Mouse (Mus musculus) brain, adult 2 months (tissue): ENCODE results near the gene Trmt1.

Experiments used
- DNase-seq: peaks from one replicate; pipeline ENCODE4 v3.0.0; 2011; ENCODE audit warnings: low read depth, low spot score

The Trmt1 gene

GRCm38 (mm10) chr8:84689091-84689915 lies 3.2 kb downstream of the Trmt1 start:
- DNase-seq = peak; percentile 97

DNA sequence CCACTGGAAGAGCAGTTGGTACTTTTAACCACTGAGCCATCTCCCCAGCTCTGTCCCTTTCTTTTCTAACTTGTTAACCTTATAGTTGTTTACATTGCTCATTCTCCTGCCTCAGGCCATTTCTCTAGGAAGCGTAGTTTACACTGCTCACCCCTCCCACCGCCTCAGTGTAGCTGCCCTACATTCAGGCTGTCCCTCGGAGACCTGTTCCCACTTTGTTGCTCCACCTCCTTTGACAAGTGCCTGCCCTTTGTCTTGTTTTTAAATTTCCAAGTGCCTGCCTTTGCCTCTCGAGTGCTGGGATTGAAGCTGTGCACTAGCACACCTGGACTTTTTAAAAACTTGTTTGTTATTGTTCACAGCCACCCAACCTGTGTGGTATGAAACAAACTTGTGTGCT lies 7.2 kb downstream of the Trmt1 start:
- no peak for DNase-seq

- DNase-seq = no peak
These were observed 9.0 kb downstream of the Trmt1 start for GRCm38 (mm10) chr8:84695140-84695539.

DNA sequence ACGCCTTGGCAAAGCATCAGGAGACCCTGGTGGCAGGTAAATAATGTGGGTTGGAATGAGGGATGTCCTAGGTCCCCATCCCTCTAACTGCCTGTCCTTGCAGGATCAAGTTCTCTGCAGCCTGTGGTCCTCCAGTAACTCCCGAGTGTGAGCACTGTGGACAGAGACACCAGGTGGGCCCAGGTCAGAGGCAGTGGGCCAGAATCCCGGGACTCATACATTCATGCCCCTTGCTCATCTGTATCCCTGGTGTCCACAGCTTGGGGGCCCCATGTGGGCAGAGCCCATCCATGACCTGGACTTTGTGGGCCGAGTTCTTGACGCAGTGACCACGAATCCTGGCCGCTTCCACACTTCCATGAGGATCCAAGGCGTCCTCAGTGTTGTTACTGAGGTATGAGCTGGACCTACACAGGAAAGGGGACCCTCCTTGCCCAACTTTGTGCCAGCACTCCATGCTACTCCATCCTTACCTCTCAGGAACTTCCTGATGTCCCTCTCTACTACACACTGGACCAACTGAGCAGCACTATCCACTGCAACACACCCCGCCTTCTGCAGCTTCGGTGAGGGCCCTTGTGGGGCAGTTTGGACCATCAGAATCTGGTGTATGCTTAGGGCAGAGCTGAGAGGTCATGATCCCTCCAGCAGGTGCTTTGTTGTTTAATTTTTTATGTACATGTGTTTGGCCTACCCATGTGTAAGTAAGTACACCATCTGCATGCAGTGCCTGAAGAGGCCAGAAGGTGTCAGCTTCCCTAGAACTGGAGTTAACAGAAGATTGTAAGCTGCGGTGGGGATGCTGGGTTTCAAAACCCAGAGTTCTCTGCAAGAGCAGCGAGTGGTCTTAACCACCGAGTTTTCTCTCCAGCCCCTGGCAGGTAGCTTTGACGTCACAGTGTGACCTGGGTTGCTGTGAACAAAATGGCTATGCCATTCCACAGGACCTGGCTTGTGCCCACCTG lies 11.3 kb downstream of the Trmt1 start:
- peak; percentile 74 for DNase-seq

- DNase-seq = no peak
These were observed 12.2 kb downstream of the Trmt1 start for GRCm38 (mm10) chr8:84698288-84698687.

- DNase-seq = peak; percentile 61
These were observed 12.9 kb downstream of the Trmt1 start for GRCm38 (mm10) chr8:84698929-84699401.

- peak; percentile 84 for DNase-seq
These were observed 13.8 kb downstream of the Trmt1 start for GRCm38 (mm10) chr8:84699861-84700322.

- DNase-seq = no peak
These were observed 14.4 kb downstream of the Trmt1 start for GRCm38 (mm10) chr8:84700526-84700925.

DNA sequence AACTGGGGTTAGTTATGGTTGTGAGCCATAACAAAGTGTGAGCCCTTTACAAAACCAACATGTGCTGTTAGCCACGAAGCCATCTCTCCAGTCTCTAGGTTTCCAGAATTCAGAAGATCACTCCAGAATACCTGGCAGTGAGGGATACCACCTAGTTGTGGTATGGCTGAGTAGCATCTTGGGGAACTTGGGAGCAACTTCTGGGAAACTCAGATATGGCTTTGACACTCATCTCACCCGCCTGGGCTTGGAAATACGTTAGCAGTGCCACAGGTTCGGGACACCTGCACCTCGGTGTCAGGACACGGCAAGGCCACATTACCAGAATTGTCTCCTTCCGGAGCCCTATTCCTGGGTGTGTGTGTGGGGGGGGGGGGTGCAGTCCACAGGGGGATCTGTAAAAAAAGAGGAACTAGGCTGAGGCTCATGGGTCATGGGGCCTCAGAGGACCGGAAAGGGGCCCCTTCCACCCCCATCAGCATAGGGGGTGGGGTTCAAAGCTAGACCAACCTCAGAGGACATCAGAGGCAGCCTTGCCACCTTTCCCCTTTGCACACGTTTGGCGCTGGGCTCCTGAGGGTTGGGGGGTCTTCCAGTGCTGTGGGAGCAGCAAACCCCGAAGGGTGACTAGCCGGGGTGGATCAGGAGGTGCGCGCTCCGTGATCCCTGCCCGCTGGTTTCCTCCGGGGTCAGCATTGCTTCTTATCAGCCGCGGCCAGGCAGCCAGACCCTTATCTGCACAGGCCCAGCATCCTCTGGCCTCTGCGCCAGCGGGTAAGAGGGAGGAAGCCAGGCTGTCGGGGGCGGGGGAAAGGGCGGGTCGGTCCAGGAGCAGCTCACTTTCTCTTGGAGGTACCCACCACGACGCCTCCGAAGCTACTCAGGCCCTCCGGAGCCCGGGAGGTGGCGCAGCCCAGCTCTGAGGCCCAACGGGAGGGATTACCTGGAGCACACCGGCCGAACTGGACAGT lies 15.1 kb downstream of the Trmt1 start, which contains the start of gene Lyl1:
Gene Lyl1 (plus strand): TSS at position 517 of the 971 bp plus-strand sequence.
- DNase-seq = no peak

DNA sequence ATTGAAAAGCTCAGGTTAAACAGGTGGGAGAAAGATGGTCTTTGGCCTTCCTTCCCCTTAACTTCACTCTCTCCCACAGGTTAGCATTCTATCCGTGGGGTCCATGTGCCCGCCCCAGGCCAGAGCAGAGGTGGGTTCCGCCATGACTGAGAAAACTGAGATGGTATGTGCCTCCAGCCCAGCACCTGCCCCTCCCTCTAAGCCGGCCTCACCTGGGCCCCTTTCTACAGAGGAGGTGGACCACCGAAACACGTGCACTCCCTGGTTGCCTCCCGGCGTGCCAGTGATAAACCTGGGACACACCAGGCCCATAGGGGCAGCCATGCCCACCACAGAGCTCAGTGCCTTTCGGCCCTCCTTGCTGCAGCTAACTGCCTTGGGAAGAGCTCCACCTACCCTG lies 16.5 kb downstream of the Trmt1 start:
- DNase-seq = no peak

DNA sequence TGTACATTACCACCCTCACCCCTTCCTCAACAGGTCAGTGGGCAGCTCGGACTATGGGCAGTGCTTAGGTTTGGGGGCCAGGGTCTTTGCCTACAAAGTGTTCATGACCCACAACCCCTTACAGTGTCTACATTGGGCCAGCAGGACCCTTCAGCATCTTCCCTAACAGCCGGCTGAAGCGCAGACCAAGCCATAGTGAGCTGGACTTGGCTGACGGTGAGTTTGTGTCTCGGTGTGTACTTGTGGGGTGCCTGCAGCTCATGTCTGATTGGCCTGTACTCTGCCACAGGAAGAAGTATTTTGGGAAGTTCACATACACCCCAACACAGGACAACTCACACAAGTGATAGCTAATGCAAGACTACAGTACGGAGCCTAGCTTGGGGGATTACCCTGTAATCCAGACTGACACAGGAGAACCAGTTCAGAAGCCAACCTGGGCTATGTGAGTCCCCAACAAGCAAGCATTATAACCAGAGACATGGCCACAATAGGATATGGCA lies 16.9 kb downstream of the Trmt1 start:
- DNase-seq = no peak

DNA sequence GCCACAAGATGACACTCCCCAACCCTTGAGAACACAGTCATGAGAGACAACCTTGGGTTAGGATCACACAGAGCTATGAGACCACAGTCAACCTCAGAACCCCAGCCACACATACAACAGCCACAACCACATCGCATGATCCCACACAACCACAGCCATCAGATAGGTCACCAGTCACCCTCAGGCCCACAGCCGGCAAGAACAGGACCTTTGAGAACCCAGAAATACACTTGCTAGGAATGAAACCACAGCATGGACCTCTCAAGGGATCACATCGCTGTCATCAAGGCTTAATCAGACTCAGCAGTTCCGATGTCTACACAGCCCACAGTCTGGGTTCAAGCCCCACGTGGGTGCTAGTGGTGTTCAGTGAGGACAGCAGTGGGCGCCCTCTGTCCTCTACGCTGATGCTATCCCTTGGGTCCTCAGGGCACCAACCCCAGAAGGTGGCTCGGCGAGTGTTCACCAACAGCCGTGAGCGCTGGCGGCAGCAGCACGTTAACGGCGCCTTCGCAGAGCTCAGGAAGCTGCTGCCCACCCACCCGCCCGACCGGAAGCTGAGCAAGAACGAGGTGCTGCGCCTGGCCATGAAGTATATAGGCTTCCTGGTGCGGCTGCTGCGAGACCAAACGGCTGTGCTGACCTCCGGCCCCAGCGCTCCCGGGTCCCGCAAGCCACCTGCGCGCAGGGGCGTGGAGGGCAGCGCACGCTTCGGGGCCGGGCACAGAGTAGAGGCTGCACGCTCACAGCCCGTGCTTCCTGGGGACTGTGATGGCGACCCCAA lies 17.6 kb downstream of the Trmt1 start:
- DNase-seq = no peak

- peak; percentile 71 for DNase-seq
These were observed 18.2 kb downstream of the Trmt1 start for GRCm38 (mm10) chr8:84704356-84704755.

DNA sequence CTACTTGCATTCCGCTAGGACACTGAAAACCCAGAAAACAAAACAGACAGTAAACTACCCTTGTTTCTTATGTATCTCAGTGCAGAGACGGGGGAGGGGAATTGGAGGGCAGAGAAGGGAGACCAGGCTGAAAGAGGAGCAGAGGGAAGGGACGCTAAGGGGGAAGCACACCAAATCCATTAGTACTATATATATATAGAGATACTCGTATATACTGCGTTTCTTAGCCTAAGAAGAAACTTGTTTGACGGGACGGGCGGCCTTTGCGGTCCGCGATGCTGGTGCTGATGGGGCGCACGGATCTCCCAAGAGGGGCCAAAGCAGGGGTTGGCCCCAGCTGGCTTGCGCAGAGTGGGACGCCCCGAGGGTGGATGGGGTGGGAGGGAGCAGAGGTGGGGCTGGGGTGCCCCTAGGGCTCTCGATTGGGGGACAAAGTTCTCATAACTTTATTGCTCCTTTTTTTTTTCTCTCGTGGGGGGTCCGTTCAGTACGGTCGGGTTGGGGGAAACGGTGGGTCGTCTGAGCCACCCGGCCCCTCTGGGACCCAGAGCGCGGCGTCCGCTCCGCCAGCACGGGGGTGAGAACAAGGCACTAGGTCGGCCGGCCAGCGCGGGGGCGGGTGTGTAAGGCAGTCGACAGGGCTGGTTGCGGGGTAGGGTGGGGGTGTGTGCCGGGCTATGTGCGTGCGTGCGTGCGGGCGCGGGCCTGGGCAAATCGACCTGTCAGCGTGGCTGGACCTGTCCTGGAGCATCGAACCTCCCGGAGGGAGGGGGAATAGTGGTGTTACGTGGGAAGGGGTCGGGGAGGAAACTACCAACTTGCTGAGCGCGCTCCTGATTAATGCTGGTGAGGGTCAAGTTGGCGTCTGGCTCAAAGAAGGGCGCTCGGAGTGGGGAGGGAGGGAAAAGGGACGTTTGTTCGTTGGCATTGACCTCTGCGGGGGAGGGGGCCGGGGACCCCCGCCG lies 19.0 kb downstream of the Trmt1 start:
- no peak for DNase-seq

- DNase-seq = no peak
These were observed 19.9 kb downstream of the Trmt1 start for GRCm38 (mm10) chr8:84705960-84706359.

- DNase-seq = no peak
These were observed 20.6 kb downstream of the Trmt1 start for GRCm38 (mm10) chr8:84706610-84707266.

DNA sequence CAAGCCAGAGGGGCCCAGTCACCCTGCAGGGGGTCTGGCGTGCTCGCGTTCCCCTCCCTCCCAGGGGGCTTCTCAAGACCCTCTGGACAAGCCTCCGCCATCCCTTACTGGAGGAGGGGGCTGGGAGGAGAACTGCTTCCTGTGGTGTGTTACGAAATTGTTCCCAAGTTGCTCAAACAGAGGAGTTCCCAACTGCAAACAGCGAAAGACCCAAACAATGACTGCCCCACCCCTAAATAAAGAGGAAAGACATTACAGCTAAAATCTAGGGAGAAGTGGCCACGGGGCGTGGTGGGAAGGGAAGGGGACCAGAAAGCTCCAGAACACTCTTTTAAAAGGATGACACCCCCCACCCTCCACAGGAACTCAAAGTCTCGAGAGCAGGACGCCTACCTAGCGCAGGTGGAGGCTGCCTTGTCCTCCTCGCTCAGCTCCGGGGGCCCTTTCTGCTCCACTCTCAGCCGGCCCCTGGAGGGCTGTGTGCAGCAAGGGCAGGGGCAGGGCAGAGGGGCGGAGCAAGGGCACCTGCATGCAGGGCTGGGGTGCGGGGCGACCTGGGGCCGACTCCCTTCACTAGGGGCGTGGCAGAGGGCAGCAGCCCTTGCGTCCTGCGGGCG lies 21.3 kb downstream of the Trmt1 start:
- no peak for DNase-seq

DNA sequence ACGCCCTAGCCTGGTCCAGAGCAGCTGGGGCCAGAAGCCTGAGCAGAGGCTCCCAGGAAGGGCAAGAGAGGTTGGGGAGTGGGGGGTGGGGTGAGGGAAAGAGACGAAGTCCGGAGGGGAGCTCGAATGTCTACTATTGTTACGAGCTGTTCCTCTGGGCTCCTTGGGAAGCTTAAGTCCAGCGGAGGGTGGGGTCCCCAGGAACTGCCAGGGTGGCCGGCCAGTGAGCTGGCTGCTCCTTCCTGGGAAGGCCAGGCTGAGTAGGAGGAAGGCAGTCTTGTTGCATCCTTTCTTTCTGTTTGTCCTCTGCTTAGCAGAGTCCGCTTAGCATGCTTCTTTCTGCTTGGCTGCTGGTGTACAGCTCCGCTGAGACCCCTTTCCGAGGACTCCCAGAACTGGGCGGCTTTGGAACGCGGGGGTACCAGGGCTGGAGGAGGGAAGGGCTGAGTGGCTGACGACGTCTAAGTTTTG lies 22.0 kb downstream of the Trmt1 start:
- no peak for DNase-seq
